Mouse (Mus musculus): ENCODE measurements around the gene Sfxn5.
A peak's percentile ranks its signal among the peaks of the same experiment; 100 is the strongest.

Sfxn5 gene

DNA sequence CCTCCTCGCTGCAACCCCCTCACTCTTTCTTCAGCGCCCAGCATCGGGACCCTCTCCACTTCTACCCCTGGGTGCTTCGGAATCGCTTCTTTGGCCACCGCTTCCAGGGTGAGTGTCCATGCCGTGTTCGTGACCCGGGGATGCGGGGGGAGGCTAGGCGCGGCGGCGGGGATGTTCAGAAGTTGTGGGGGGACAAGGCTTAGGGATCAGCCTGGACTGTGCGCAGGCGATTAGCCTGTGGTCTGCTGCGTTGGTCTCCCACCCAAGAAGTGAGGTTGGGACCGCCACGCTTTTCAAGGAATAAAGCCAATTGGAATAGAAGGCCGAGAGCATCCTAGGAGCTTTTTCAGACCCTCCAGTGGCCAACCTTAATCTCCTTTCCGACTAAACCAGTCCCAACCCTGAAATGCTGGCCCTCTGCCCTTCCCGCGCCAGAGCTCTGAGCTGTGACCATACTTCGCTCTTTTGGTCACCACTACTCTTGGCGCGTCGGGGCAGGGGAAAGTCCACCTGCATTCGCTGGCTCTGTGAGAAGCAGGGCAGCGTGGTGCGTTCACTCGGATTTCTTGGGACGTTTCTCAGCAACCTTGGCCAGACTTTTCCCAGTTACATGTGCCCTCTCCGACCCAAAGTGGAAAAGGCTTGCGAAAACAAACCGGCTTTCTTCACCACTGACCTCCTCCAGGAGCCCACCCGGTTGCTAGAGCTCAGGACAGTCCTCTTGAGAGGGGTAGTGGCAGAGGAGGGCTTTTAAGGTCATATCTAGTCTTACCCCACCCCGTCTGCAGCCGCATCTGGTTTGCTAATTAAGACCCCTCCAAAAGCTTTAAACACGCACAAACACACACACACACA lies 144.7 kb downstream of the Sfxn5 start:
- peak; percentile 46 for DNase-seq

DNA sequence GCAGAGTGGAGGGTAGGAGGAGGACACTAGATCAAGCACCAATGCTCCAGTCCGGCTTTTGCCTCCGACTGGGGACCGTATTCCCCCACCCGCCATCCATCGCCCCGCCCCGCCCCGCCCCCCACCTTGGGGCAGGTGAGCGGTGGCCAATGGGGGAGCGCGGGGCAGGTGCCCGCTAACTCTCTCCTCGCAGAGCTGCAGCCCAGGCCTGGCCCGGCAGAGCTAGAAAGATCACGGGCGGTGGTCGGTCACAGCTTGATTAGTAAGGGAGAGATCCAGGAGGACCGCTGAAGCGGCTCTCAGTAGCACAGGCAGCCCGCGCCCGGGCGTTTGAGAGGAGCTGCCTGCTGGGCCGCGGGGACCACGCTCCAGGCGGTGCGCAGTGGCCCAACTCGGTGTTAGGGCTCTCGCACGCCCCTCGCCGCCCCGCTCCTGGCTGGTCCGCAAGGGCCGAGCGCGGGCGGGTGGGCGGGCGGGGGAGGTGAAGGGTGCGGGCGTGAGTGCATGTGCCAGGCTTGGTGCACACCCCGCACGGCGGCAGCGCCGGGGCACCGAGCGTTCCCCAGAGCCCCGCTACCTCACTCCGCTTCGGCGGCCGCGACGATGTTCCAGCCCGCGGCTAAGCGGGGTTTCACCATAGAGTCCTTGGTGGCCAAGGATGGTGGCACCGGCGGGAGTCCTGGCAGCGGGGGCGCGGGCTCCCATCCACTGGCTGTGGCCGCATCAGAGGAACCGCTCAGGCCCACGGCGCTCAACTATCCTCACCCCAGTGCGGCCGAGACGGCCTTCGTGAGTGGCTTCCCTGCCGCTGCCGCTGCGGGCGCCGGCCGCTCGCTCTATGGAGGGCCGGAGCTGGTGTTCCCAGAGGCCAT lies 145.6 kb downstream of the Sfxn5 start, which contains the start of gene Emx1:
Gene Emx1 (plus strand): TSS at position 99 of the 872 bp plus-strand sequence.
- DNase-seq = peak; percentile 63

DNA sequence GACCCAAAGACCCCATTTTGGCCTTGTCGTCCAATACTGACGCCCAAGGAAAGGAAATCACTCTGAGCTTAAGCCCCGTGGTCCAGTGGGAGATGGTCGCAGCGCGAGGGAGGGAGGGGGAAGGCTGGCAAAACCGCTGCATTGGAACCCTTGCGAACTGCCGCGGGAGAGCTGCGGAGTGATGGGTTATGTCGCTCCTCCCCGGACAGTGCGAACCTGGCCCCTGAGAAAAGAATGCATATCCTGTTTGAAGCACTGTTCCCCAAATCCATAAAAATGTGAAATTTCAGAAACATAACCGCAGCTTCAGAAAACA lies 146.5 kb downstream of the Sfxn5 start:
- DNase-seq = no peak

- DNase-seq = no peak
Measured at GRCm38 (mm10) chr6:85186033-85186743, 147.0 kb downstream of the Sfxn5 start.

DNA sequence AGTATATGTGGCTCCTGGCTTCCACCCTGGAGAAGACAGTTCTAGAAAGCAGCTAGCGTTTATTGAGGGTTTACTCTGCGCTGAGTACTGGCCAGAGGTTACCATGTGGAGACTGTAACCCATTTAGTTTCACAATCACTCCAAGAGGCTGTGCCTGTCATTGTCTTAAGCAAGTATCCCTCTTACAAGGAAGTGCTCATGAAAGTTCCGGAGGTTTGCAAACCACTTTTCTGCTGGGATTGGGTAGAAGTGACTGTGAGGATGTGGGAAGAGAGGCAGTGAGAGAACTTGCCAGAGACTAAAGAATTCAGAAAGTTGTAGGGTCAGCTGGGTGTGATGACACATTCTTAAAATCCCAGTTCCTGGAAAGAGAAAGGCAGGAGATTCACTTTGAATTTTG lies 149.3 kb downstream of the Sfxn5 start:
- DNase-seq = no peak

DNA sequence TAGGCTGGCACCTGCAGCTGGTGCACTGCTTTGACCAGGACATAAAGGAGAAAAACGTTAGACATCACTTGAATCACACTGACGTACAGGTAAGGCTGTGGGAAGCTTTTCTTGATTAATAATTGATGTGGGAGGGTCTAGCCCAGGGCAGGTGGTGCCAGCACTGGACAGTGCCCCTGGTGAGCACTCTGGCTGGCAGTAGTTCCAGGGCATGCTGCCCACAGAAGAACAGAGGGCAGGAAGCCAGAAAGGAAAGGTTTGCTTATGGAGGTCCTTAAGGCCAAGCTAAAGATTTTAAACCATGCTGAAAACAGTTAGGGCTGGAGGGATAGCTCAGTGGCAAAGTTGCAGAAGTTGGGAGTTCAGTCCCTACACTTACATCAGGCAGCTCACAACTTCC lies 153.2 kb downstream of the Sfxn5 start:
- no peak for DNase-seq

DNA sequence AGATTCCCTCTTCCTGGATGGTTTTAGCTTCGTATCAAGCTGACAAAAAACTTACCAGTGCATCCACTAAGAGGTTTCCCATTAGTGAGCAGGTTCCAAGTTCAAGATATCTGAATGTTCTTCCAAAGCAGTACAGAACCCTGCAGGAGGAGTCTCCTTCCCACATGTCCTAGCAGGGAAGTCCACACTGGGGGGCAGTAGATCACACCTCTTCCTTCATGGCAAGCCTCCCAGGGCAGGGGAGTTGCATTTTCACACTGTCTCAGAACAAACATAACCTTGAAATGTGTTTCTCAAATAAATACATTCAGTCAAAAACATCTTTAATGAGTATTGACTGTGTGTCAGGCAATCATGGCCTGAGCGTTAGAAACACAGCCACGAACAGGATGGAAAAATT lies 153.7 kb downstream of the Sfxn5 start:
- no peak for DNase-seq

DNA sequence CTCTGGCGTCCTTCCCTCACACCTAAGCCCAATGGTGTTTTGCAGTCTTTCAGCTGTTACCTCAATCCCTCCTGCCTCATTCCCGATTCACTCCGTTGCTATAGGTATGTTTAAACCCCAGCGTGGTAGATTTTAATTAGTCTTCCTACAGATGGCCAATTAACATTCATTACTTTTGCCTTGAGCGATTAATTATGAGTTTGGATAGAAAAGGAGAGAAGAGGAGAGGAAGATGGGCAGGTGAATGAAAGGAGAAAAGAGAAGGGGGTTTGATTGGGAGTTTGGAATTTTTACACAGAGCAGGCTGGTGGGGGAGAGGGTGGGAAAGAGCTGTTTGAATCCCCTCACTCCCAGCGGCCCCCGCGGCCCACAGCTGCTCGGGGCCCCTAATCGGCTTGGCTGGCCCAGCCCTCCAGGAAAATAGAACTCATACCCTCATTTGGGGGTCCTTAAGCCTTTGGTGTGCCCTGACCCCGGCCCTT lies 167.7 kb downstream of the Sfxn5 start:
- DNase-seq = no peak

All from right cerebral cortex, postnatal 4 days (tissue).